Mouse (Mus musculus): Measurements from ENCODE around the gene Ntn1. TPM values are rescaled to one million over a fixed set of nuclear protein-coding genes. Genes with fewer than 3 reads are reported as not detected.

Ntn1 gene
- polyA plus RNA-seq, 1 experiment from 2014 or later, result 4.8 TPM

GRCm38 (mm10) chr11:68388655-68389015 is 12.0 kb downstream of the Ntn1 start:
- no peaks in the 10 kb centered on the region for H3K36me3 ChIP-seq (ENCODE audit: control insufficient read depth, insufficient read depth, low read length)
- no peak overlapping the region for H3K4me2 ChIP-seq (ENCODE audit: low read depth, low read length, severe bottlenecking)
- H3K4me3 ChIP-seq (ENCODE audit: low read depth, low read length), result no peak overlapping the region
- no peak overlapping the region for H3K9ac ChIP-seq (ENCODE audit: low read length)
- DNase-seq (ENCODE audit: low spot score), result no peak
- ATAC-seq (replicated peaks; ENCODE audit: low FRiP score), result no peak
- no peak overlapping the region for H3K27ac ChIP-seq (ENCODE audit: low read depth, low read length)
- WGBS, result 29% methylated on average over 1 of the region's 1 CpGs
- peaks cover 17% of the 10 kb centered on the region; the same call in 1 of the 2 replicates for H3K4me1 ChIP-seq (replicated peaks; ENCODE audit: control insufficient read depth, insufficient read depth, low read length)
- no peaks in the 10 kb centered on the region; the same call in 1 of the 2 replicates for H3K9me3 ChIP-seq (ENCODE audit: control insufficient read depth, low read length)
- H3K27me3 ChIP-seq (ENCODE audit: control insufficient read depth, insufficient read depth, low read length), result peaks cover 63% of the 10 kb centered on the region

- DNase-seq (ENCODE audit: low spot score) (no peak), ATAC-seq (replicated peaks; ENCODE audit: low FRiP score) (no peak)
- Histone ChIP-seq H3K4me1 (replicated peaks; ENCODE audit: control insufficient read depth, insufficient read depth, low read length) (peaks cover 17% of the 10 kb centered on the region; the same call in 1 of the 2 replicates), H3K9me3 (ENCODE audit: control insufficient read depth, low read length) (no peaks in the 10 kb centered on the region; the same call in 1 of the 2 replicates), H3K4me3 (ENCODE audit: low read depth, low read length) (no peak overlapping the region), H3K27me3 (ENCODE audit: control insufficient read depth, insufficient read depth, low read length) (peaks cover 67% of the 10 kb centered on the region), H3K4me2 (ENCODE audit: low read depth, low read length, severe bottlenecking) (no peak overlapping the region), H3K27ac (ENCODE audit: low read depth, low read length) (no peak overlapping the region), H3K36me3 (ENCODE audit: control insufficient read depth, insufficient read depth, low read length) (no peaks in the 10 kb centered on the region), H3K9ac (ENCODE audit: low read length) (no peak overlapping the region)
- WGBS, result 22% methylated on average over 11 of the region's 11 CpGs
These were observed 12.5 kb downstream of the Ntn1 start for GRCm38 (mm10) chr11:68387971-68388654.

GRCm38 (mm10) chr11:68387441-68387760 is 13.2 kb downstream of the Ntn1 start:
- Histone ChIP-seq H3K9me3 (ENCODE audit: control insufficient read depth, low read length) (no peaks in the 10 kb centered on the region; the same call in 1 of the 2 replicates), H3K36me3 (ENCODE audit: control insufficient read depth, insufficient read depth, low read length) (no peaks in the 10 kb centered on the region), H3K4me2 (ENCODE audit: low read depth, low read length, severe bottlenecking) (peak overlapping the region; percentile 88), H3K9ac (ENCODE audit: low read length) (peak overlapping the region; percentile 78), H3K27me3 (ENCODE audit: control insufficient read depth, insufficient read depth, low read length) (peaks cover 68% of the 10 kb centered on the region), H3K4me3 (ENCODE audit: low read depth, low read length) (peak overlapping the region; percentile 63), H3K4me1 (replicated peaks; ENCODE audit: control insufficient read depth, insufficient read depth, low read length) (peaks cover 17% of the 10 kb centered on the region; the same call in 1 of the 2 replicates), H3K27ac (ENCODE audit: low read depth, low read length) (peak overlapping the region; percentile 68)
- WGBS, result 25% methylated on average over 4 of the region's 4 CpGs
- DNase-seq (ENCODE audit: low spot score) (no peak), ATAC-seq (replicated peaks; ENCODE audit: low FRiP score) (no peak)

GRCm38 (mm10) chr11:68386589-68387440 is 13.8 kb downstream of the Ntn1 start:
- DNase-seq (ENCODE audit: low spot score) (peak; percentile 87), ATAC-seq (replicated peaks; ENCODE audit: low FRiP score) (peak; percentile 63)
- Histone ChIP-seq H3K4me3 (ENCODE audit: low read depth, low read length) (peak overlapping the region; percentile 63), H3K27me3 (ENCODE audit: control insufficient read depth, insufficient read depth, low read length) (peaks cover 65% of the 10 kb centered on the region), H3K36me3 (ENCODE audit: control insufficient read depth, insufficient read depth, low read length) (no peaks in the 10 kb centered on the region), H3K9me3 (ENCODE audit: control insufficient read depth, low read length) (no peaks in the 10 kb centered on the region), H3K4me2 (ENCODE audit: low read depth, low read length, severe bottlenecking) (peak overlapping the region; percentile 88), H3K4me1 (replicated peaks; ENCODE audit: control insufficient read depth, insufficient read depth, low read length) (peaks cover 17% of the 10 kb centered on the region; the same call in 1 of the 2 replicates), H3K9ac (ENCODE audit: low read length) (peak overlapping the region; percentile 78), H3K27ac (ENCODE audit: low read depth, low read length) (peak overlapping the region; percentile 68)
- WGBS, result 1% methylated on average over 87 of the region's 90 CpGs

GRCm38 (mm10) chr11:68385921-68386588 is 14.6 kb downstream of the Ntn1 start:
- peak overlapping the region; percentile 68 for H3K27ac ChIP-seq (ENCODE audit: low read depth, low read length)
- ATAC-seq (replicated peaks; ENCODE audit: low FRiP score) (peak; percentile 55), DNase-seq (ENCODE audit: low spot score) (peak; percentile 77)
- H3K4me3 ChIP-seq (ENCODE audit: low read depth, low read length), result peak overlapping the region; percentile 63
- peak overlapping the region; percentile 78 for H3K9ac ChIP-seq (ENCODE audit: low read length)
- H3K27me3 ChIP-seq (ENCODE audit: control insufficient read depth, insufficient read depth, low read length), result peaks cover 57% of the 10 kb centered on the region
- under 1% methylated on average over 53 of the region's 68 CpGs for WGBS
- H3K4me2 ChIP-seq (ENCODE audit: low read depth, low read length, severe bottlenecking), result peak overlapping the region; percentile 88
- H3K9me3 ChIP-seq (ENCODE audit: control insufficient read depth, low read length), result no peaks in the 10 kb centered on the region
- H3K36me3 ChIP-seq (ENCODE audit: control insufficient read depth, insufficient read depth, low read length), result no peaks in the 10 kb centered on the region
- H3K4me1 ChIP-seq (replicated peaks; ENCODE audit: control insufficient read depth, insufficient read depth, low read length), result peaks cover 17% of the 10 kb centered on the region; the same call in 1 of the 2 replicates

GRCm38 (mm10) chr11:68385021-68385821 is 15.4 kb downstream of the Ntn1 start:
- Histone ChIP-seq H3K4me1 (replicated peaks; ENCODE audit: control insufficient read depth, insufficient read depth, low read length) (peaks cover 15% of the 10 kb centered on the region; the same call in 1 of the 2 replicates), H3K4me2 (ENCODE audit: low read depth, low read length, severe bottlenecking) (peak overlapping the region; percentile 88), H3K9ac (ENCODE audit: low read length) (peak overlapping the region; percentile 78), H3K27ac (ENCODE audit: low read depth, low read length) (no peak overlapping the region), H3K27me3 (ENCODE audit: control insufficient read depth, insufficient read depth, low read length) (peaks cover 49% of the 10 kb centered on the region), H3K36me3 (ENCODE audit: control insufficient read depth, insufficient read depth, low read length) (no peaks in the 10 kb centered on the region), H3K9me3 (ENCODE audit: control insufficient read depth, low read length) (no peaks in the 10 kb centered on the region), H3K4me3 (ENCODE audit: low read depth, low read length) (peak overlapping the region; percentile 63)
- peak; percentile 73 for DNase-seq (ENCODE audit: low spot score)
- ATAC-seq (replicated peaks; ENCODE audit: low FRiP score), result 0 out of 2 replicates have a peak, but pooled peaks have one; percentile 18
- WGBS, result under 1% methylated on average over 94 of the region's 94 CpGs

- peak overlapping the region; percentile 88 for H3K4me2 ChIP-seq (ENCODE audit: low read depth, low read length, severe bottlenecking)
- H3K36me3 ChIP-seq (ENCODE audit: control insufficient read depth, insufficient read depth, low read length), result no peaks in the 10 kb centered on the region
- peaks cover 15% of the 10 kb centered on the region; the same call in 1 of the 2 replicates for H3K4me1 ChIP-seq (replicated peaks; ENCODE audit: control insufficient read depth, insufficient read depth, low read length)
- H3K4me3 ChIP-seq (ENCODE audit: low read depth, low read length), result peak overlapping the region; percentile 63
- peaks cover 45% of the 10 kb centered on the region for H3K27me3 ChIP-seq (ENCODE audit: control insufficient read depth, insufficient read depth, low read length)
- 0% methylated on average over 27 of the region's 27 CpGs for WGBS
- no peak overlapping the region for H3K27ac ChIP-seq (ENCODE audit: low read depth, low read length)
- H3K9ac ChIP-seq (ENCODE audit: low read length), result peak overlapping the region; percentile 78
- DNase-seq (ENCODE audit: low spot score) (peak; percentile 70), ATAC-seq (replicated peaks; ENCODE audit: low FRiP score) (no peak)
- H3K9me3 ChIP-seq (ENCODE audit: control insufficient read depth, low read length), result no peaks in the 10 kb centered on the region
These were observed 16.0 kb downstream of the Ntn1 start for GRCm38 (mm10) chr11:68384592-68385020.

Measured in forebrain, embryonic 11.5 days (tissue).